Mouse (Mus musculus) heart, postnatal 14 days (tissue): ENCODE data around the gene Cfd. TPM values are rescaled to one million over a fixed set of nuclear protein-coding genes. Genes with fewer than 3 reads are reported as not detected.
"Not testable (repeated sequence)": the region's sequence is repeated elsewhere in the genome, so short reads cannot be mapped to it uniquely, and the experiment has no call there.

Experiments used
- DNase-seq, 2 experiments: peaks; one replicate each; pipeline ENCODE4 v3.0.0; 2021 to 2022
- intact Hi-C: fragments of 180-260 bp; cut with DNase I; formaldehyde crosslinking; loops from one replicate; pipeline ENCODE4 v1.15.1; 2025
- total RNA-seq, 2 experiments: library from RNA; stranded (reverse); gene quantifications; 2 replicates each; pipeline ENCODE4 v1.2.3; 2021

The Cfd gene
- total RNA-seq, 2 experiments from 2014 or later = 14.2 to 77.3 TPM

DNA sequence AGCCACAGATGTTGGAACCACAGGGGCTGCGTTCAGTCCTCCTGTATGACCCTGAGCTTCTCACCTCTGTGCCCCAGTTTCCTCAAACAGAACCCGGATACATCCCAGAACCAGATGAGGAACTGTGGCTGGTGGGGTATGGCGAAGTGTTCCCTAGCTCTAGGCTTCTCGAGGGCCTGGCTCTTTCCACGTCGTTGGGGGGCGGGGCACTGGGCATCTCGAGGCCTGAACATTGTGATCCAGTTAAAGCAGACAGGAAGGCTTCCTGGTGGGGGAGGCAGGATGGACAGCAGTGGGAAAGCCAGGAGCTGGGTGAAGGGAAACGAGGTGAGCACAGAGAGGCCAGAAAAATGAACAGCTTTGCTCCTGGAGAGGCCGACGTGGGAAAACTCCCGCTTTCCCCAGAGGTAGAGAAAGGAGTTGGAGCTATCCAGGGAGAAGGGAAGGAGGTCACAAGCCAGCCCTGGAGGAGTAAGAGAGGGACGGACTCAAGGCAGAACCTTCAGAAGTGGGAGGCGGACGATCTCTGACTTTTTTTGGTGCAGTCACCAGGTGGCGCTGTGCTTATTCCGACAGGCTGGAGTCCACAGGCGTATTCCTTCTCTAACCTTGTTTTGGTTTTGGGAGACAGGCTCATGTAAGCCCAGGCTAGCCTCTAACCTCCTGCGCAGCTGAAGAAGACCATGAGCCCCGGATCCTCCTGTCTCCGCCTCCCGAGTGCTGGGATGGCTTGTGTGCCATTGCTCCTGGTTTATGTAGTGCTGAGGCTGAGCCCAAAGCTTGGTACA lies 7.2 kb upstream of the Cfd start:
- intact Hi-C loops = loop anchor here (2.0 kb wide), 2 partner anchors 39 to 49 kb away; no protein-coding TSS in a partner anchor
- DNase-seq = peak; percentile 82 to 89

DNA sequence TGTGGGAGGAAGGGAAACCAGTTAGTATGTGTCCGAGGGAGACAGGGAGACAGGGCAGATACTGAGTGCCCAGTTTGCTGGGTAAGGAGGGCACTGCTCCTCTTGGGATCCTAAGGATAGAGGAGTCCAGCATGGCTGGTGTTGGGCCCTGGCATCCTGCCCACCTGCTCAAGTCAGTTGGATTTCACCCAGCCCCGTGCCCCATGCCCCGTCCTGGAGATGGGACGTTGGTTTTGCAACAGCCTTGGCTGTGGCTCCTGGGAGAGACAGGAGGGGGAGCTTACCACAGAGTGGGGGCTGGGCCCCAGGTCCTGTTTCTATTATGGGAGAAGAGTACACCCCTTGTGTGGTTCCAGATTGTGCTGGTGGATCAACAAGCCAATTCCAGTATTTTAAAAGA lies 6.2 kb upstream of the Cfd start:
- intact Hi-C loops = no loop called here

DNA sequence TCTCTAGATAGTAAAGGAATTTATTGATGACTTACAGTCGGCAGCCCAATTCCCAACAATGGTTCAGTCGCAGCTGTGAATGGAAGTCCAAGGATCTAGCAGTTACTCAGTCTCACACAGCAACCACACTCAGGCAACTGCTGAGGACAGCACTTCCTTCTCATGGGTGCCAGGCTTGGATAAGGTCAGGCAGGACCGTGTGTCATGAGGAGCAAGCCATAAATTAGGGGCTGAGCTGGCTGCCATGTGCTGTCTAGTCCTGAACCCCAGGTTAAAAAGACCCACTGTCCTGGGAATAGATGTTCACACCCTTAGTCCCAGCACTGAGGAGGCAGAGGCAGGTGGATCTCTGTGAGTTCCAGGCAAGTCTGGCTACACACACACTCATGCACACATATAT lies 5.7 kb upstream of the Cfd start:
- intact Hi-C loops, DNase-seq: not testable (repeated sequence)

More for the DNA sequence above, 6.2 kb upstream of the Cfd start:
- peak; percentile 75 to 77 for DNase-seq

DNA sequence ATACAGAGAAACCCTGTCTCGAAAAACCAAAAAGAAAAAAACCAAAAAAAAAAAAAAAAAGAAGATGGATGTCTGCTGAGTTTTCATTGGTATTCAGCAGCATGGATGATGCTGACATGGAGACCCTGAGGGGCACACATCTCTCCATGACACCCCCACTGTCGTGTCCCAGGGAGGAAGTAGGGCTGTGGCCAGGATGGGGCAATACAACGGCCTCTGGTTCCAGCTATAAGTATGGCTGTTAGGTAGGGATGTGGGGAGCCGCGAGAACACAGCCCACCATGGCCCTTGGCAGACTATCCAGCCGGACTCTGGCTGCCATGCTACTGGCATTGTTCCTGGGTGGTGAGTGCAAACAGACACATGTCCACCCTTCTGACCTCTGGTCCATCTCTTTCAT lies 4.6 kb upstream of the Cfd start, which contains the start of gene Elane:
Gene Elane, plus strand, starts transcription at position 194 of the 400 bp plus-strand sequence.
- intact Hi-C loops = no loop called here
- no peak for DNase-seq

DNA sequence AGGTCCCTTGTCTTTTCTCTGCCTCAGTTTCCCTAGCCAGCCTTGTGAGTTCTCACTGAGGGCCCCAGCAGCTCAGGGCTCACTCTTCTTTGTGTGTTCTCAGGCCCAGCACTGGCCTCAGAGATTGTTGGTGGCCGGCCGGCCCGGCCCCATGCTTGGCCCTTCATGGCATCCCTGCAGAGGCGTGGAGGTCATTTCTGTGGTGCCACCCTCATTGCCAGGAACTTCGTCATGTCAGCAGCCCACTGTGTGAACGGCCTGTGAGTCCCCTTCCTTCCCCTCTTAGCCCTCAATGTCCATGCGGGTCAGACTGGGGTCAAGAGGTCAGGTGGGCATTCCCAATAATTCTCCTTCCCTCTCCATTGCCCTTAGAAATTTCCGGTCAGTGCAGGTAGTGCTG lies 4.0 kb upstream of the Cfd start:
- no peak for DNase-seq
- intact Hi-C loops = no loop called here

DNA sequence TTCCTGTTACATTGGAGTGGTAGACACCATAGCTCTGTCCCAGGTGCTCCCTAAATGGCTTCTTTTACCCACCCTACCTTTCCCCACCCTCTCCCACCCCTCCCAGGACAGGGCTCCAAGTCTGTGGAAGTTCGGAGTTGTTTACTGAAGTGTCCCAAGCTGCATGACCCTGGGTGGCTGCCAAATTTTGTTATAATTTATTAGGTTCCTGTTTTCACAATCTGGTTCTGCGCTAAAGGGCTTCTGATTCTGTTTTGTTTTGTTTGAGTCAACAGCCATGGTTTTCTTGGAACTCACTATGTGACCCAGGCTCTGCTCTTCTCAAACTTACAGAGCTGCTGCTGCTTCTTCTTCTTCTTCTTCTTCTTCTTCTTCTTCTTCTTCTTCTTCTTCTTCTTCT lies 1.3 kb upstream of the Cfd start:
- intact Hi-C loops = no loop called here
- no peak for DNase-seq

DNA sequence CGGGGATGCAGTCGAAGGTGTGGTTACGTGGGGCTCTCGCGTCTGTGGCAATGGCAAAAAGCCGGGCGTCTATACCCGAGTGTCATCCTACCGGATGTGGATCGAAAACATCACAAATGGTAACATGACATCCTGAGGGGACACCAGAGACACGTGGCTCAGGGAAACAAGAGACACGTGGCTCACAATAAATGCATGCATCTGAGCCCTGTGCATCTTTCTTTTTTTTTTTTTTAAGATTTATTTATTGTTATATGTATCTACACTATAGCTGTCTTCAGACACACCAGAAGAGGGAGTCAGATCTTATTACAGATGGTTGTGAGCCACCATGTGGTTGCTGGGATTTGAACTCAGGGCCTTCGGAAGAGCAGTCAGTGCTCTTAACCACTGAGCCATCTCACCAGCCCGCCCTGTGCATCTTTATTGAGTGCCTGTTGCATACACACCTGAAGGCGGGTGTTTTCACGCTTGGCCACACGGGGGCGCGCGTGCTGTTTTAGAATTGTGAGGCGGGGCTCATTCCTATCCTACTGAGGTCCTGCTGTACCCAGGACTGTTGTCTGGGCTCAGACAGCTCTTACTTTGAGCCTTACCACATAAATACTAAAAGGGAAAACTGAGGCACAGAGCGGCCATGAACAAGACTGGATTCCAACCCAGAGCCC lies 1.9 kb downstream of the Cfd start:
- intact Hi-C loops = loop anchor here (1.0 to 2.0 kb wide), 3 partner anchors 33 to 64 kb away; no protein-coding TSS in a partner anchor
- peak; percentile 80 to 83 for DNase-seq

DNA sequence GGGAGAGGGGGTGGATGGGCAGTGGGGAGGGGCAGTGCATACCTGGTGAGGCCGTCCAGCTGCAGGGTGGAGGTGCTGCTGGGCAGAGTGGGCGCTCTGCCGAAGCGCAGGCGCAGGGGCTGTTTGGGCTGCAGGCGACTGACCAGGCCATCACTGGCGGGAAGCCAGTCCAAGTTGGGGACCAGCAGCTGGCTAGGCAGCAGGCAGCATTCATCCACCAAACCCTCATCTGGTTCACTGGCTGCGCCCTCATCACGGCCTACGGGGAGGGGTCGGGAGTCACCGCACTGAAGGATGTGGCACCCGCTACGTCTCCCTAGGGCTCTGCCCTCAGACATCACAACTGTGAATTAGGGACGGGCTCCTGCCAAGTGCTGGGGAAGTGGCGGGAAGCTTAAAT lies 5.7 kb downstream of the Cfd start:
- intact Hi-C loops = no loop called here
- DNase-seq = no peak

DNA sequence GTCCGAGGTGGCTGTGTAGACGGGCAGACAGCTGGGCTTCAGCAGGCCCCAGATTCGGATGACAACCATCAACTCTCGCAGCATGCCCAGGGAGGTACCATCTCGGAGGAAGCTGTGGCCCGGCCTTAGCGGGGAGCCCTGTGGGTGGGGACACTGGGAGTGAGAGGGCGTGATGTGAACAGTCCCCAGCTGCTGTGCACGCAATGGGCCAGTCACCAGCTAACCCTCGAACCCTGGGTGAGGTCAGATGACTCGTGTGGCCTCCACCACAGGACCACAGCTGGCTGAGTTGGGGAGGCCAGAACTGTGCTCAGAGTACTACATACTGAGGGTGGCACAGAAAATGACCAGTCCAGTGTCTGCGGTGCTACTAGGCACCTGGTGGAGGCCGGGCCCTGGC lies 6.2 kb downstream of the Cfd start:
- DNase-seq = no peak
- intact Hi-C loops = no loop called here

DNA sequence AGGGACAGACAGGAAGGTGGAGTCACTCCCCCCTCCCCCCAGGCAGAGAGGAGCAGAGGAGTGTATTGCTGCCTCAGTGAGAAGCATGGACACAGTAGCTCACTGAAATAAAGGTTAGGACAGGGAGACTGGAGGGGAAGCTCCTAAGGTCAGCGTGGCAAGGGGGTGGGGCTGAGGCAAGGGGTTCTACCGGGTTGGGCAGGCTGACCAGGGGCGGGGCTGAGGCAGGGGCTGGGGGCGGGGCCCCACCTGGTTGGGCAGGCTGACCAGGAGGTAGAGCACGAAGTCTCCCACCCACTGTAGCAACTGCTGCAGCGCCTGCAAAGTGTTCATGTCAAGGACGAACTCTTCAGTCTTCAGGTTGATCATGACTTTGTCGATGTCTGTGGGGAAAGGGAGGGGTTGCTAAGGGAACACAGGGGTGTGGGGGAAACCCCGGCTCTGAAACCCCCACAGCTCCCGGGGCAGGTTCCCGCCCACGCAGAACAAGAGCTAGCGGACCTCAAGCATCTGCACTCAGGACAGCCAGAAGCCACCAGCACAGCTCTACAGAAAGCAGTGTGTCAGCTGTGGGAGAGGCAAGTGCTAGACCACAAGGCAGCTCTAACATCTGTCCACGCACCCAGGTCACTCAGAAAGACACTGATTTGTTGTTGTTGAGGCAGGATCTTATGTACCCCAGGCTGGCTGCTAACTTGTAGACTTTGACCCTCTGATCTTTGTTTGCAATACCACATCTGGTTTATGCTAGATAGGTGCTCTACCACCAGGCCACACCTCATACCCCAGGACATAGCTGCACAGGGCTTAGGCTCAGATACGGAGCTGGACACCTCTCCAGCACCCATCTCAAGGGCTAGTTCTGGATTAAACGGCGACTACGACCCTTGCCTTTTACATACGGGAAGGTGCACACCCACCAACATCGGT lies 6.9 kb downstream of the Cfd start:
- DNase-seq = no peak
- intact Hi-C loops = no loop called here

DNA sequence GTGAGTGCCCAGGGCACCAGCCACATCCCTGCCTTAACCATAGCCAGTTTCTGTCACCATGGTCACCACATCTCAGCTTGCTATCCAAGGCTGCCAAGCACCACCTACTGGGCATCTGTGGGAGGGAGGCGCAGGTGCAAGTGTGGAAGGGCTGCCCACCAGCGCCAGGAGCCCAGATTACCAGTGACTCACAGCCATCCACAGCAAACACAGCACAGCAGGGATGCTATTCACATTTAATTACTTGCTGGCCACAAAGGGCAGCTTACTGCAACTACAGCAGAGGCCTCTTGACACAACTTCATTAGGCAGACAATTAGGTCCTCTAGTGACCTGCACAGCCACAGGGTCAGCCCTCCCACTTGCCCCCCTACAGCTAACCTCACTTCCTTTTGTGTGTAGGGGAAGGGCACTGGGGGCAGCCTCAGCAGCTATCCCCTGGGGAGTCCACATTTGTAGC lies 10.3 kb downstream of the Cfd start:
- intact Hi-C loops = no loop called here
- DNase-seq = no peak

DNA sequence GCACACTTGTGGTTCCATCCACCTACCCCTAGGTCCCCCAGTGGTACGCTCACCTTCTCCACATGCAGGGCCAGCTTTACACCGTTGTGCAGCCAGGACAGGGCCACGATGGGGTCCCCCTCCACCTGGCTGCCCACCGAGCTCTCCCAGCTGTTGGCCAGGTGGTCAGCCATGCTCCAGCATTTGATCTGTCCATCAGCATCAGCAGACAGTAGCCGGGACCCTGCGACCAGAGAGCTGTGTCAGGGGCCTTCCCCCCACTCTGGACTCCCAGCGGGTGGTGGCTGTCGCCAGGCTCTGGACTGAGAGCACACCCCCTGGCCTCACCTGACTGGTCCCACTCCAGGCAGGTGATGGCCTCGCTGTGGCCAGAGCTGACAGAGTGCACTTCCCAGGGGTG lies 16.1 kb downstream of the Cfd start:
- intact Hi-C loops = no loop called here
- no peak for DNase-seq

DNA sequence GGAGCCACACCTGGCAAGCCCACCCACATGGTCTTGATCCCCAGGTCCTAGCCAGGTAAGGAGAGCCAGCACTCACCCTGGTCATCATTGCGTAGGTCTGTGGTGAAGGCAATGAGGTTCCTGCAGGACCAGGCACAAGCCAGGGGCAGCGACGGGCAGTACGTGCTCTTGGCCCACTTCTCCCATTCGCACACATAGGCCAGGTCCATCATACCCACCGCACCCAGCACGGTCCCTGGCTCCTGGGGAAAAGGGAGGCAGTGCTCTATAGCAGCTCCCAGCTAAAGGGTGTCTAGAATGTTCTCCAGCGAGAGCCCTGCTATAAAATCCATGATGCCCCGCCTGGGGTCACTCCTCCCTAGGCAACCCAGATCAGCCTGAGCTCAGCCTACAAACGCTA lies 16.8 kb downstream of the Cfd start:
- intact Hi-C loops = no loop called here
- DNase-seq = no peak

DNA sequence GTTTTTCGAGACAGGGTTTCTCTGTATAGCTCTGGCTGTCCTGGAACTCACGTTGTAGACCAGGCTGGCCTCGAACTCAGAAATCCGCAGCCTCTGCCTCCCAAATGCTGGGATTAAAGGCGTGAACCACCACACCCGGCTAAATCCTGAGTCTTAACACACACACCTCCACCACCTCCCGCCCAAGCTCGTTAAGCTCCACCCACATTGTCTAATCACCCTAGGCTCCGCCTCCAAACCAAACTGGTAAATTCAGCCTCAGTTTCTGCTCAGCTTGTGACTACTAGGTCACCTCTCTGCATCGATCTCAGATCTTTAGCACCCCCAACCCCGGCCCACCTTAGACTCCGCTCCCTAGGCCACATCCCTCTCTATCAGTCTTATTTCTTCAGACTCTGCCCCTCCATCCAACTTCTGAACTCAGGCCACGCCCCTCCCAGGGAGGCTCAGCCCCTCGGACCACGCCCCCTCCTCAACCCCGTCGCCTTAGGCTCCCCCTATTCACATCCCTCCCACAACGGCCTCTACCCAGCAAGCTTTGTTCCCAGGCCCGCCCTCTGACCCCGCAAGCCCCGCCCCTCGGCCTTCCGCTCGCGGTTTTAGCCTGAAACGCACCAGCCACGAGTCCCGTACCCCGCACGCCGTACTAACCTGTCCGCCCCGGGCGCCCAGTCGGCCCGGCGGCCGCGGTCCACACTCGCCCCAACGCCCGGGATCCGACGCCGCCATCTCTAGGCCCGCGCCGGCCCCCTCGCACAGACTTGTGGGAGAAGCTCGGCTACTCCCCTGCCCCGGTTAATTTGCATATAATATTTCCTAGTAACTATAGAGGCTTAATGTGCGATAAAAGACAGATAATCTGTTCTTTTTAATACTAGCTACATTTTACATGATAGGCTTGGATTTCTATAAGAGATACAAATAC lies 17.8 kb downstream of the Cfd start, which contains the start of gene Med16:
Gene Med16, minus strand, starts transcription at position 757 of the 925 bp plus-strand sequence.
- peak; percentile 93 to 96 for DNase-seq
- intact Hi-C loops = no loop called here

DNA sequence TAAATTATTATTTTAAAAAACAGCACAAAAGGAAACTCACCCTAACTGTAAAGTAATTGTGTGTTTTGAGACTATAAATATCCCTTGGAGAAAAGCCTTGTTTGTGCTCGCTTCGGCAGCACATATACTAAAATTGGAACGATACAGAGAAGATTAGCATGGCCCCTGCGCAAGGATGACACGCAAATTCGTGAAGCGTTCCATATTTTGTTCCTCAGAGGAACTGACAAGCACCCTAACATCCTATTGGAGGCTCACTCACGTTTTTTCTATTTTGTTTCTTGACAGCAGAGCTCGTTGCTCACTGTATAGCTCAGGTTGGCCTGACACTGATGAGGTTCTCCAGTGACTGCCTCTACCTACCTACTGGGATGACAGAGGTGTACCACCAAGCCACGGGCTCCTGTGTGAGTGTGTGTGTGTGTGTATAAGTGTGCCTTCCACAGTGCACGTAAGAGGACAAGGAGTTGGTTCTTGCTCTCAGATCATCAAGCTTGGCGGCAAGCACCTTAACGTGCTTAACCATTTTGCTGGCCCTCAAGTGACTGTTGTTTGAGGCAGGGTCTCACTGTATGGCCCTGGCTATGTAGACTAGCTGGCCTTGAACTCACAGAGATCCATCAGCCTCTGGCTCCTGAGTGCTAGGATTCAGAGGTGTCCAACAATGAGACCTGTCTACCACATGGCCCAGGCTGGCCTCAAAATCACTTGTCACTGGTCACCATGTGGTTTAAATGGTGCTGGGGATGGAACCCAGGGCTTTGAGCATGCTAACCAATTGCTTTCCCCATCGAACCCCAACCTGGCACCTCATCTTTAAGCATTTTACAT lies 18.7 kb downstream of the Cfd start:
- peak in 1 of 2 experiments; percentile 26 for DNase-seq
- intact Hi-C loops = no loop called here

DNA sequence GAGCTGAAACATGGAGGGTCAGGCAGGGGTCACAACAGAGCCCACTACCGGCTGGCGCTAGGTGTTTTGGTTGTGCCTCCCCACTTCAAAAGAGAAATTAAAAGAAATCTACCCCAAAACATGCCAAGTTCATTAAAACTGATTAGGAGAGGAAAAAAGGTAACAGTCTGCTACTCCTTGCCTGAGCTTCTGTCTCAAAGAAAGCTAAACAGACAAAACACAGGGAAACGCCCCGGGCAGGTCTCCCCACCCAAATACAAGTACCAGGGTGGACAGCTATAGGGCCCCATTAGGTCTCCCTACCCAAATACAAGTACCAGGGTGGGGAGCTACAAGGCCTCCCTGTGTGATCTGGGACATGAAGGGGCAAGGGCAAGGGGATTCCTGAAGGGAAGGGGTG lies 19.9 kb downstream of the Cfd start, which contains the start of gene Gm26602:
Gene Gm26602, plus strand, starts transcription at position 301 of the 400 bp plus-strand sequence.
- no peak for DNase-seq
- intact Hi-C loops = no loop called here

DNA sequence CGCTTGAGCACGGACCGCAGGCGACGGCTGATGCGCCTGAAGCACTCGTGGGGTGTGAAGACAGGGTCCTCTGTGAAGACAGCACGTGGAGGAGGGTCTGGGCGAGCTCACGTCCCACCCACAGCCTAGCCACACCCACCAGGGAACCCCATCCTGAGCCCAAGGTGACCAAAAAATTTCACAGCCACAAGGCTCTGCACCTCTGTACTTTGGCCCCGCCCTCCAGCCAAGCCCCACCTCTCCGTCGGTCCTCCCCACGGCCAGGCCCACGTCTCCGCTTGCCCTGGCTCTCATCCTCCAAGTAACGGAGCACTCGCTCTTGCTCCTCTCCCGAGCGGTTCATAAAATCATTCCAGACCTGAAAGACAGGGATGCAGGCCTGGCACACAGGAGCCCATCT lies 21.8 kb downstream of the Cfd start:
- no peak for DNase-seq
- intact Hi-C loops = no loop called here

DNA sequence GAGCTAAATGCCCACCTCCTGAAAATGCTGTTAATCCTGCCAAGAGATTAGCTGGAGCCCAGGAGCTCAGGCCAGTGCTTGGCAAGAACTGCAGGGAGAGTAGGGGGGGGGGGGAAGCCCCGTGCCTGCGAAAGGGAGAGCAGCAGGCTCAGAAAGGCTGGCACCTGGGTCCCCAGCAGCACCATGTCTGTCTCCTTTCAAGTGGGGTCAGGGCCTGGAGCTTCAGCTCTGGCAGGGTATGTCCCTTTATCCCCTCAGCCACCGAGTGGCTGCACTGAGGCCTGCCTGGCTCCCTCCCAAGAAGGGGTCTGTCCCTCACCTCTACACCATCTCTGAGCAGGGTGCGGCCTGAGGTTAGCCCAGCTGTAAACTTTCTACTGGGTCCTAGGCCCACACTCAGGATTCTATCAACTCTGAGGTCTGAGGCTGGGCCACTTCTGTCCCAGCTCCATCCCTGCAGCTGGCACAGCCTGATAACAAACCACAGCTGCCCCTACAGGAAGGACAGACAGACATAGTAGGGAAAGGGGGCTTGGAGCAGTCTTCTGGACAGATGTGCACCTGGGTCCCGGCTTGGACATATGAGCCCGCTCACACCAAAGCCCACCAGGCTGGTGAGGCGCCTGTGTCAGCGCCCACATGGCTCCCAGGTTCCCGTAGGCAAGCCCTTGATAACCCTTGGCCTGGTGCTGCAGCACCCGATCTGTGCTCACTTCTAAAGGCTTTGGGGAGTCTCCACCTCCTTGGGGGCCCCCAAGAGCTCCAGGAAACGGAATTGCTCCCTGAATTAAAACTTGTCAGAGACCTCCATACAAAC lies 23.7 kb downstream of the Cfd start:
- intact Hi-C loops = no loop called here
- no peak for DNase-seq
